Mouse (Mus musculus): ENCODE measurements around the gene Fam83g. TPM values are rescaled to one million over a fixed set of nuclear protein-coding genes. Genes with fewer than 3 reads are reported as not detected.

The Fam83g gene
- polyA plus RNA-seq, 1 experiment = not detected

GRCm38 (mm10) chr11:61719387-61719786 is 35.5 kb downstream of the Fam83g start:
- TF ChIP-seq SRF (IDR thresholded peaks at IDR 0.05; ENCODE audit: control insufficient read depth, insufficient read length, low read depth) (no peak), CEBPB (IDR thresholded peaks at IDR 0.05; ENCODE audit: insufficient read depth, poor library complexity, severe bottlenecking) (no peak), MAX (IDR thresholded peaks at IDR 0.05; ENCODE audit: low read depth) (no peak), MYOD1 (IDR thresholded peaks at IDR 0.05; ENCODE audit: control insufficient read depth in 1 of 3, insufficient read length in 2 of 3, low read depth in 2 of 3) (no peak), REST (IDR thresholded peaks at IDR 0.05; ENCODE audit: insufficient read depth, insufficient read length) (no peak), MYOG (IDR thresholded peaks at IDR 0.05; ENCODE audit: control insufficient read depth in 1 of 3, insufficient read depth in 1 of 3, insufficient read length in 2 of 3, low read depth in 2 of 3) (no peak), POLR2AphosphoS2 (IDR thresholded peaks at IDR 0.05; ENCODE audit: insufficient read length, low read depth) (no peak), POLR2A (IDR thresholded peaks at IDR 0.05; ENCODE audit: insufficient read length, low read depth) (no peak), USF1 (IDR thresholded peaks at IDR 0.05; ENCODE audit: low read depth) (no peak), TCF3 (IDR thresholded peaks at IDR 0.05; ENCODE audit: insufficient read length, low read depth) (no peak), E2F4 (IDR thresholded peaks at IDR 0.05; ENCODE audit: insufficient read depth) (no peak), TCF12 (IDR thresholded peaks at IDR 0.05; ENCODE audit: insufficient read depth, poor library complexity, severe bottlenecking) (no peak)
- Histone ChIP-seq H3ac (ENCODE audit: control insufficient read depth, insufficient read length) (no peak overlapping the region), H3K4me3 (no peak overlapping the region), H3K79me2 (ENCODE audit: control insufficient read depth, insufficient read depth) (no peaks in the 10 kb centered on the region), H3K27me3 (ENCODE audit: control insufficient read depth, insufficient read depth, insufficient read length) (peaks cover 5% of the 10 kb centered on the region), H3K36me3 (ENCODE audit: control insufficient read depth, insufficient read depth) (no peaks in the 10 kb centered on the region), H3K4me2 (ENCODE audit: low read depth) (no peak overlapping the region)

- Histone ChIP-seq H3K79me2 (ENCODE audit: control insufficient read depth, insufficient read depth) (no peaks in the 10 kb centered on the region), H3ac (ENCODE audit: control insufficient read depth, insufficient read length) (no peak overlapping the region), H3K4me3 (no peak overlapping the region), H3K36me3 (ENCODE audit: control insufficient read depth, insufficient read depth) (no peaks in the 10 kb centered on the region), H3K4me2 (ENCODE audit: low read depth) (no peak overlapping the region), H3K27me3 (ENCODE audit: control insufficient read depth, insufficient read depth, insufficient read length) (peaks cover 5% of the 10 kb centered on the region)
- TF ChIP-seq MAX (IDR thresholded peaks at IDR 0.05; ENCODE audit: low read depth) (no peak), TCF3 (IDR thresholded peaks at IDR 0.05; ENCODE audit: insufficient read length, low read depth) (no peak), MYOG (IDR thresholded peaks at IDR 0.05; ENCODE audit: control insufficient read depth in 1 of 3, insufficient read depth in 1 of 3, insufficient read length in 2 of 3, low read depth in 2 of 3) (no peak), REST (IDR thresholded peaks at IDR 0.05; ENCODE audit: insufficient read depth, insufficient read length) (no peak), TCF12 (IDR thresholded peaks at IDR 0.05; ENCODE audit: insufficient read depth, poor library complexity, severe bottlenecking) (no peak), USF1 (IDR thresholded peaks at IDR 0.05; ENCODE audit: low read depth) (no peak), E2F4 (IDR thresholded peaks at IDR 0.05; ENCODE audit: insufficient read depth) (no peak), POLR2AphosphoS2 (IDR thresholded peaks at IDR 0.05; ENCODE audit: insufficient read length, low read depth) (no peak), SRF (IDR thresholded peaks at IDR 0.05; ENCODE audit: control insufficient read depth, insufficient read length, low read depth) (no peak)
These were observed 35.9 kb downstream of the Fam83g start for GRCm38 (mm10) chr11:61719826-61720225.

GRCm38 (mm10) chr11:61720636-61721035 is 36.7 kb downstream of the Fam83g start, which contains the start of gene Slc5a10:
Gene Slc5a10, minus strand, starts transcription at chr11:61720826.
- H3ac ChIP-seq (ENCODE audit: control insufficient read depth, insufficient read length) = no peak within 1 kb of the TSS
- no peak within 1 kb of the TSS for H3K4me3 ChIP-seq
- TF ChIP-seq POLR2AphosphoS2 (IDR thresholded peaks at IDR 0.05; ENCODE audit: insufficient read length, low read depth) (no peak), MYOD1 (IDR thresholded peaks at IDR 0.05; ENCODE audit: control insufficient read depth in 1 of 3, insufficient read length in 2 of 3, low read depth in 2 of 3) (no peak), REST (IDR thresholded peaks at IDR 0.05; ENCODE audit: insufficient read depth, insufficient read length) (no peak), TCF12 (IDR thresholded peaks at IDR 0.05; ENCODE audit: insufficient read depth, poor library complexity, severe bottlenecking) (no peak), SRF (IDR thresholded peaks at IDR 0.05; ENCODE audit: control insufficient read depth, insufficient read length, low read depth) (no peak), MAX (IDR thresholded peaks at IDR 0.05; ENCODE audit: low read depth) (no peak), CEBPB (IDR thresholded peaks at IDR 0.05; ENCODE audit: insufficient read depth, poor library complexity, severe bottlenecking) (no peak), E2F4 (IDR thresholded peaks at IDR 0.05; ENCODE audit: insufficient read depth) (no peak), TCF3 (IDR thresholded peaks at IDR 0.05; ENCODE audit: insufficient read length, low read depth) (no peak), MYOG (IDR thresholded peaks at IDR 0.05; ENCODE audit: control insufficient read depth in 1 of 3, insufficient read depth in 1 of 3, insufficient read length in 2 of 3, low read depth in 2 of 3) (no peak)
- no peaks in the 10 kb centered on the region for H3K79me2 ChIP-seq (ENCODE audit: control insufficient read depth, insufficient read depth)
- no peaks in the 10 kb centered on the region for H3K36me3 ChIP-seq (ENCODE audit: control insufficient read depth, insufficient read depth)
- H3K27me3 ChIP-seq (ENCODE audit: control insufficient read depth, insufficient read depth, insufficient read length) = peaks cover 5% of the 10 kb centered on the region
- no peak within 1 kb of the TSS for H3K4me2 ChIP-seq (ENCODE audit: low read depth)

- Histone ChIP-seq H3K36me3 (ENCODE audit: control insufficient read depth, insufficient read depth) (no peaks in the 10 kb centered on the region), H3K27me3 (ENCODE audit: control insufficient read depth, insufficient read depth, insufficient read length) (peaks cover 5% of the 10 kb centered on the region), H3K79me2 (ENCODE audit: control insufficient read depth, insufficient read depth) (no peaks in the 10 kb centered on the region), H3ac (ENCODE audit: control insufficient read depth, insufficient read length) (no peak overlapping the region), H3K4me2 (ENCODE audit: low read depth) (no peak overlapping the region), H3K4me3 (no peak overlapping the region)
- TF ChIP-seq USF1 (IDR thresholded peaks at IDR 0.05; ENCODE audit: low read depth) (no peak), TCF12 (IDR thresholded peaks at IDR 0.05; ENCODE audit: insufficient read depth, poor library complexity, severe bottlenecking) (no peak), SRF (IDR thresholded peaks at IDR 0.05; ENCODE audit: control insufficient read depth, insufficient read length, low read depth) (no peak), CEBPB (IDR thresholded peaks at IDR 0.05; ENCODE audit: insufficient read depth, poor library complexity, severe bottlenecking) (no peak), E2F4 (IDR thresholded peaks at IDR 0.05; ENCODE audit: insufficient read depth) (no peak), MYOD1 (IDR thresholded peaks at IDR 0.05; ENCODE audit: control insufficient read depth in 1 of 3, insufficient read length in 2 of 3, low read depth in 2 of 3) (no peak), MAX (IDR thresholded peaks at IDR 0.05; ENCODE audit: low read depth) (no peak), POLR2AphosphoS2 (IDR thresholded peaks at IDR 0.05; ENCODE audit: insufficient read length, low read depth) (no peak), TCF3 (IDR thresholded peaks at IDR 0.05; ENCODE audit: insufficient read length, low read depth) (no peak), REST (IDR thresholded peaks at IDR 0.05; ENCODE audit: insufficient read depth, insufficient read length) (no peak), MYOG (IDR thresholded peaks at IDR 0.05; ENCODE audit: control insufficient read depth in 1 of 3, insufficient read depth in 1 of 3, insufficient read length in 2 of 3, low read depth in 2 of 3) (no peak), POLR2A (IDR thresholded peaks at IDR 0.05; ENCODE audit: insufficient read length, low read depth) (no peak)
These were observed 38.2 kb downstream of the Fam83g start for GRCm38 (mm10) chr11:61722077-61722476.

Data from myocyte (in vitro differentiated cells).